Mouse (Mus musculus) left cerebral cortex, postnatal 14 days (tissue): ENCODE measurements around the gene Pard6a. TPM values are rescaled to one million over a fixed set of nuclear protein-coding genes. Genes with fewer than 3 reads are reported as not detected.

Experiments used
- DNase-seq, 2 experiments: peaks; one replicate each; pipeline ENCODE4 v3.0.0; 2021 to 2022; ENCODE audit warnings: low spot score in 2 of 2, mixed read lengths in 1 of 2
- intact Hi-C: fragments of 180-260 bp; cut with DNase I; formaldehyde crosslinking; loops from one replicate; pipeline ENCODE4 v1.15.1; 2025
- long read RNA-seq, 2 experiments: library from polyadenylated mRNA; stranded (forward); transcript quantifications; one replicate each; pipeline ENCODE4 v2.0.0; 2021
- total RNA-seq, 2 experiments: library from RNA; stranded (reverse); gene quantifications; 2 replicates each; pipeline ENCODE4 v1.2.3; 2021

The Pard6a gene
- total RNA-seq: 10 to 100 TPM; 45.6 to 49.5 TPM
- long read RNA-seq, experiment 1, transcript Pard6a-205 (3 exons, 1,261 nt): minor isoform, 22 of 91 reads
- long read RNA-seq, experiment 1, transcript Pard6a-204 (3 exons, 1,234 nt): minor isoform, 5 of 91 reads
- long read RNA-seq, experiment 1, transcript Pard6a-201 (3 exons, 1,265 nt): major isoform, 29 of 91 reads
- long read RNA-seq, experiment 1, partial matches to known transcripts: 12 of 91 reads
- long read RNA-seq, experiment 1, other reads (novel, unspliced or antisense): 16 of 91 reads
- long read RNA-seq, experiment 2, transcript Pard6a-206 (3 exons, 678 nt): minor isoform, 5 of 73 reads
- long read RNA-seq, experiment 2, transcript Pard6a-201 (3 exons, 1,265 nt): minor isoform, 16 of 73 reads
- long read RNA-seq, experiment 2, transcript Pard6a-205 (3 exons, 1,261 nt): major isoform, 17 of 73 reads
- long read RNA-seq, experiment 2, partial matches to known transcripts: 10 of 73 reads
- long read RNA-seq, experiment 2, other reads (novel, unspliced or antisense): 19 of 73 reads

- intact Hi-C loops: no loop called here
- DNase-seq: peak; percentile 96
These were observed at the start of gene Pard6a, which contains the start of gene Acd for GRCm38 (mm10) chr8:105700966-105701824. TSS of gene Pard6a (plus strand) at chr8:105701148. TSS of gene Acd (minus strand) at chr8:105701102.

DNA sequence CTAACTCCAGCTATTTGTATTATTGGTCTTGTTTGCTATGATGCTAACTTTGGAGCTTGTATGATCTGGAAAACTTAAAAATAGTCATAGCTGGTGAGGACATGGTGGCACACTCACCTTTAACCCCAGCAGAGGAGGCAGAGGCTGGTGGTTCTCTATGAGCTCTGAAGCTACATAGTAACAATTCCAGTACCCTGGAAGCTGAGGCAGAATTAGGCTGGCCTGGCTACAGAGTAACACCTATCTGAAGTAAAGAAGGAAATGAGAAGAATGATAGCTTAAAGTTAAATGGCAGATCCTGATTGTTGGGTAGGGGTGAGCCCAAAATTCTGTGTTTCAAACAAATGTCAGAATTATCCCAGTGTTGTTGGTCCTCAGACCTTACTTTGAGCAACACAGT lies 43.3 kb upstream of the Pard6a start:
- DNase-seq: no peak
- intact Hi-C loops: no loop called here

DNA sequence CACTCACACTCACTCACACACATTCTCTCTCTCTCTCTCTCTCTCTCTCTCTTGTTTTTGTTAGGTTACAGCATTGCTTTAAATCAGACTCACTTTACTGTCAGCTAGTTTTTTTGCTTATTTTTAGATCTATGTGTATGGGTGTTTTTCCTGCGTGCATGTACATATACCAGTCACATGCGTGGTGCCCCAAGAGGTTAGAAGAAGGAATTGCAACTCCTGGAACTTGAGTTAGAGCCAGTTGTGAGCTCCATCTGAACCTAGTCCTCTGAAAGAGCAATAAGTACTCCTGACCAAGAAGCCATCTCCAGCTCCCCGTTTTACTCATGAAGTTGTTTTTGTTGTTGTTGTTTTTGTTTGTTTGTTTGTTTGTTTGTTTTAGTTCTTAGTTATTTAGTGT lies 39.8 kb upstream of the Pard6a start:
- intact Hi-C loops: no loop called here
- peak; percentile 12 to 69 for DNase-seq

DNA sequence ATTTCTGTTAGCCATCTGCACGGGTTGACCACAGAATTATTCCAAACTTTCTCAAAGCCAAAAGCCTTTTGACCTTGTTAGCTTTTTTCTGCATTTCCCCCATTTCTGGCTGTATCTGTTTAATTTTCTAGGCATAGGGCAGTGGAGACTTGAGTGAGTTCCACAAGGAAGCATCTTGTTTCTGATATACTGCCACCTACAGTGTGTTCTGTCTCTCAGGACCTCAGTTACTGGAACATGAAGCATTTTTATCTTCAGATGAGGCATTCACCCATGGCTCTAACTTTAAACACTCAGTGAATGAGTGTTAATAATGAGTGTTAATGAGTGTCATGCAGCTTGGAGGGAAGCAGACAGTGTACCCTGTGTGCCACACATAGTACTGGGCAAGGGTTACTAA lies 23.1 kb upstream of the Pard6a start:
- intact Hi-C loops: no loop called here
- DNase-seq: no peak

DNA sequence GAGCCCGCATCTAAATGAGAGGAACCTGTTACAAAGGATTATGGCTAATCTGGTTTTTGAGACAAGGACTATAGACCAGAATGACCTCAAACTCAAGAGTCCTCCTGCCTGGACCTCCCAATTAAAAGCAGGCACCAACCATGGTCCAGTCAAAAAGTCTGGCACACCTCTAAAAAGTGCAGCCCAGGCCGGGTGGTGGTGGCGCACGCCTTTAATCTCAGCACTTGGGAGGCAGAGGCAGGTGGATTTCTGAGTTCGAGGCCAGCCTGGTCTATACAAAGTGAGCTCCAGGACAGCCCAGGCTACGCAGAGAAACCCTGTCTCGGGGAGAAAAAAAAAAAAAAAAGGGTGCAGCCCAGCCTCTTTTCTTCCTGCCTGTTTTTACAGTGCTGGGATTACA lies 15.6 kb upstream of the Pard6a start:
- intact Hi-C loops: no loop called here
- no peak for DNase-seq

DNA sequence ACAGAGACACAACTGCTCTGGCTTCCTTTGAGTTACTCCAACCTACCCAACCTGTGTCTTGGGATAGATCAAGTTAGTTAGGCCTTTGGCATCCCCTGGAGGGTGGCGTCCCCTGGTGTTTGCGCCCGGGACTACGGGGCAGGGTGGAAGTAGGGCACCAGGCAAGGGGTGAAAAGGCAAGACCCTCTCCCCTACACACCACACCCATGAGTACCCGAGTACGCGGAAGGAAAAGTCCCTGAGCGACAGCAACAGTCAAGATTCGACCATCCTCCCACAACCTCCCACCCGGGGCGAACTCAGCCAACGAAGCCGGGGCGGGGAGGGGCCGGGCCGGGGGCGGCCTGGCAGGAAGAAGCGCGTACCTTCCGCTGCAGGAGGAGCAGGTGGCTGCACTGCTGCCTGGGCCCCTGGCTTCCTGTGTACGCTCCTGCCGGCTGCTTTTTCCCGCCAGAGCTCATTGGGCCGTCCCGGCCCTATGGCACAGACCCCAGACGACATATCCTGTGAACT lies 15.1 kb upstream of the Pard6a start, which contains the start of gene Carmil2:
Gene Carmil2, plus strand, starts transcription at position 479 of the 513 bp plus-strand sequence.
- intact Hi-C loops: no loop called here

DNA sequence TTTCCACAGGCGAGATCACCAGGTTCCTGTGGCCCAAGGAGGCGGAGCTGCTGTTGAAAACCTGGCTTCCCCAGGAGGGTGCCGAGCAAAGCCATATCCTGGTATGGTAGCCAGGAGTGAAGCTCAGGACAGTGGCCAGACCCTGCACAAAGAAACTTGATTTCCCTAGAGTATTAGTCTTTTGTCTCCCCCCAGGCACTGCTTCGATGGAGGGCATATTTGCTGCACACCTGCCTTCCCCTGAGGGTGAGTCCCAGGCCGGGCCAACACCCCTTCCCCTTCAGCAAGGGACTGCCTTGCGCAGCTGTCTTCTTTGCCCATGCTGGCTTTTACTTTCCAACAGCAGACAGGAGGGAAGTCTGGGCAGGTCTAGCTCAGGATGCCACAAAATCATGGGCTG lies 14.4 kb upstream of the Pard6a start:
- DNase-seq: no peak
- intact Hi-C loops: no loop called here

More for the DNA sequence above, 15.1 kb upstream of the Pard6a start, which contains the start of gene Carmil2:
- no peak for DNase-seq

DNA sequence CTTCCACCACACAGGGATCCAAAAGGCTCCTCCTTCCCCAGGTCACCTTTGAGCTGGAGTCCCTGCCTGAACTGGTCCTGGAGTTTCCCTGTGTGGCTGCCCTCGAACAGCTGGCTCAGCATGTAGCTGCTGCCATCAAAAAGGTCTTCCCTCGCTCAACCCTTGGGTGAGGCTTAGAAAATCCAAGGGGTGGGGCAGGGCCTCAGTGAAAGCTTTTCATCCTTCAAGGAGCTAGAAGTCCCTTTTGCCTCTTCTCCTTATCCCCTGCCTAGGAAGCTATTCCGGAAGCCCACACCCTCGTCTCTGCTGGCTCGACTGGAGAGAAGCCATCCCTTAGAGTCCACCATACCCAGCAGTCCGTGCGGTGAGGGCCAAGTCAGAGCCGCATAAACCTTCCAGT lies 13.4 kb upstream of the Pard6a start:
- intact Hi-C loops: no loop called here
- no peak for DNase-seq

DNA sequence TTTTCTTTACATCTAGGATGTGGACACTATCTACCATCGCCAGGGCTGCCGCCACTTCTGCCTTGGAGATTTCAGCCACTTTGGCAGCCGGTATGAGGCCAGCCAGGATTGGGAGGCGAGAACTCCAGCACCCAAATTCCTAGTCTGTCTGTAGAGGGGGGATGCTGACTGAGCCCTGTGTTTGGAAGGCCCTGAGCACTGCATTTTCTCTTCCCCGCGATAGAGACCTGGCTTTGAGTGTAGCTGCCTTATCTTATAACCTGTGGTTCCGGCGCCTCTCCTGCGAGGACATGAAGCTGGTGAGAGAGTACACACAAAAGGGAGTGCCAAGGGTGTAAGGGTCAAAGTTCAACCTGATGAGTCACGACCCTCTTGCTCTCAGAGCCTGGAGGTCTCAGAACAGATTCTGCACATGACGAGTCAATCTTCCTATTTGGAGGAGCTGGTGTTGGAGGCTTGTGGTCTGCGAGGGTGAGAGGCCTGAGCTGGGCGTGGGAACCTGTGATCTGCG lies 12.7 kb upstream of the Pard6a start:
- intact Hi-C loops: no loop called here
- DNase-seq: no peak

- DNase-seq: no peak
- intact Hi-C loops: no loop called here
These were observed 11.5 kb upstream of the Pard6a start for GRCm38 (mm10) chr8:105689256-105689982.

DNA sequence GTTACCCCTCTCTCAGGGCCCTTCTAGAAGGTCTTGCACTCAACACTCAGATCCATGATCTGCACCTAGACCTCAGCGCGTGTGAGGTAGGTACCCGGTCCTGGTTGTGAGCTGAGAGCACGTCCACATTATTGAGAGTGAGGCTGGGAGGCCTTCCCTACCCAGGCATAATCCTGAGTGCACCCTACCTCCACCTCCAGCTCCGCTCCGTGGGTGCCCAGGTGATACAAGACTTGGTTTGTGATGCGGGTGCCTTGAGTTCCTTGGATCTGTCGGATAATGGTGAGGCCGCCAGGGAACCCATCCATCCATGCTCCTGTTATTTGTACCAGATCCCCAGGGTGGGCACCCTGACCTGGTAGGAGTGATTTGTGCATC lies 11.0 kb upstream of the Pard6a start:
- DNase-seq: no peak
- intact Hi-C loops: loop anchor here (5.0 kb wide), 1 partner anchor 53 kb away; the partner anchor contains the start of genes Agrp and Ctcf

DNA sequence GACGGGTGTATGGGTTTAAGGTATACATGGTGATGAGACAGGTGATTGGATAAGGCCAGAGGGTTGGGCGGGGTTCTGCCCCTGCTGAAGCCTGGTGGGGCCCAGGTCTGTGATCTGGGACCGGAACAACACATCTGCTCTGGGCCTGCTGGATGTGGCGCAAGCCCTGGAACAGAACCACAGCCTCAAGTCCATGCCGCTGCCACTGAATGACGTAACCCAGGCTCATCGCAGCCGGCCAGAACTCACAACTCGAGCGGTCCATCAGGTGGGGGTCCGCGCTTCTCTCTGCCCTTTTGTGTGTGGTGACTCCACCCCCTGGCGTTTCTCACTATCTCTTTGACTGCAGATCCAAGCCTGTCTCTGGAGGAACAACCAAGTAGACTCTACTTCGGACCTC lies 10.0 kb upstream of the Pard6a start:
- intact Hi-C loops: loop anchor here (5.0 kb wide), 1 partner anchor 54 kb away; the partner anchor contains the start of genes Agrp and Ctcf
- no peak for DNase-seq

DNA sequence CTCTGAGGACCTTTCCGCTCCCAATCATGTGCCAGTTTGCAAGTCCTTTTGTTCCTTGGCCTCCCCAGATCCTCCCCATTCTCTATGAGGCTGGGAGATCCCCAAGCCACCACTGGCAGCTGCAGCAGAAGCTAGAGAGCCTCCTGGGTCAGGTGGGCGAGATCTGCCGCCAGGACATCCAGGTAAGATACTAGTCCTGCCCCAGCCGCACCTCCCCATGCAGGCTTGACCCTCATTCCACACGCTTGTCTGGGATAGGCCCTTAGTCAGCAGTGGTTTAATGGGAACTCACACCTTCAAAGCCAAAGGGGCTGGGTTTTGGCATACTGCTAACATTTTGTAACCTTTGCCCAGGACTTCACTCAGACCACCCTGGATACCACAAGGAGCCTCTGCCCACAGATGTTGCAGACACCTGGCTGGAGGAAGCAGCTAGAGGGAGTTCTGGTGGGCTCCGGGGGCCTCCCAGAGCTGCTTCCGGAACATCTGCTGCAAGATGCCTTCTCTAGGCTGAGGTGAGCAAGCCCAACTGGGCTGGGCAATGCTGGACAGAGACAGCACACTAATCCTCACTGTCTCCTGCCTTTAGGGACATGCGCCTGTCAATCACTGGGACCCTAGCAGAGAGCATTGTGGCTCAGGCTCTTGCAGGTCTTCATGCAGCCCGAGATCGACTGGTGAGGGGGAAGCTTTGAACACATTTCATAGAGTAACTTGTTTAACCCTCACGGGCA lies 8.3 kb upstream of the Pard6a start:
- no peak for DNase-seq
- intact Hi-C loops: loop anchor here (5.0 kb wide), 1 partner anchor 55 kb away; the partner anchor contains the start of genes Agrp and Ctcf

GRCm38 (mm10) chr8:105693648-105694047 lies 7.3 kb upstream of the Pard6a start:
- peak; percentile 79 to 83 for DNase-seq

GRCm38 (mm10) chr8:105694051-105694799 lies 6.7 kb upstream of the Pard6a start:
- intact Hi-C loops: loop anchor here (5.0 kb wide), 1 partner anchor 57 kb away; the partner anchor contains the start of genes Agrp and Ctcf
- peak; percentile 54 to 55 for DNase-seq

More at GRCm38 (mm10) chr8:105693648-105694047, 7.3 kb upstream of the Pard6a start:
- intact Hi-C loops: loop anchor here (5.0 kb wide), 1 partner anchor 56 kb away; the partner anchor contains the start of genes Agrp and Ctcf

GRCm38 (mm10) chr8:105695080-105695780 lies 5.7 kb upstream of the Pard6a start:
- DNase-seq: peak in 1 of 2 experiments; percentile 8
- intact Hi-C loops: loop anchor here (5.0 kb wide), 1 partner anchor 73 kb away; no protein-coding TSS in a partner anchor
